Comparison of ENCODE assay signal across 11 mouse cellular contexts in genomic region chr8:123652641-123653040, GRCm38 (mm10). TPM values are rescaled to one million over a fixed set of nuclear protein-coding genes. Genes with fewer than 3 reads are reported as not detected.
DNase-seq lines count a peak whose midpoint lies in the region; ATAC-seq and TF ChIP-seq lines count a peak whose summit lies in the region.
"Had no signal": no experiment of that assay in that cellular context is flagged by ENCODE, and none has a peak within 500 bp of the region (broad histone marks: within the 10 kb centered on the region; RNA-seq: fewer than 3 reads in every experiment).

No protein-coding gene starts in this region.

- DNase-seq in cerebellum, adult 8-10 months: peak; percentile 22
- no peak for DNase-seq in cerebellum, adult 9-11 months
- no peak for DNase-seq in left cerebral cortex, adult 2 months (ENCODE audit: extremely low spot score in 1 of 2, low spot score in 2 of 2)
- DNase-seq in left cerebral cortex, postnatal 36 days (ENCODE audit: low spot score in 2 of 2): no peak
- no peak for DNase-seq in midbrain, postnatal 0 days (ENCODE audit: low spot score)
- DNase-seq in adrenal gland, postnatal 36 days: no peak
- DNase-seq in spleen, postnatal 10 days (ENCODE audit: low spot score in 2 of 2): no peak
- DNase-seq: kidney, adult 2 months had no signal

- no peak for ATAC-seq in midbrain, postnatal 0 days (ENCODE audit: low FRiP score)
- ATAC-seq: activated CD4-positive, CD25-positive, alpha-beta regulatory T cell, adult 4 months had no signal

- TF ChIP-seq CTCF in left cerebral cortex, adult 2 months (IDR thresholded peaks at IDR 0.05): peak; percentile 59
- peak; percentile 37; the same call in 1 of the 2 replicates for TF ChIP-seq CTCF in bone marrow macrophage, adult 2 months (IDR thresholded peaks at IDR 0.05; ENCODE audit: low read depth, low read length)
- TF ChIP-seq CTCF in midbrain, postnatal 0 days (IDR thresholded peaks at IDR 0.05): peak; percentile 55

- no peak overlapping the region for H3K9ac ChIP-seq in midbrain, postnatal 0 days (replicated peaks; ENCODE audit: low read length, poor library complexity, severe bottlenecking)

- H3K27ac ChIP-seq in left cerebral cortex, adult 2 months: no peak overlapping the region
- no peak overlapping the region for H3K27ac ChIP-seq in bone marrow macrophage, adult 2 months (ENCODE audit: insufficient read depth, low read depth, low read length)
- no peak overlapping the region for H3K27ac ChIP-seq in midbrain, postnatal 0 days (ENCODE audit: low read depth, low read length)

- no peaks in the 10 kb centered on the region for H3K4me1 ChIP-seq in bone marrow macrophage, adult 2 months (ENCODE audit: control insufficient read depth, insufficient read depth, low read length)
- H3K4me1 ChIP-seq in midbrain, postnatal 0 days (ENCODE audit: insufficient read depth, low read length): peaks cover 9% of the 10 kb centered on the region; the same call in 1 of the 2 replicates

- H3K4me2 ChIP-seq in midbrain, postnatal 0 days (ENCODE audit: low read depth, low read length, poor library complexity, severe bottlenecking): no peak overlapping the region

- H3K27me3 ChIP-seq in midbrain, postnatal 0 days (ENCODE audit: insufficient read depth, low read length): no peaks in the 10 kb centered on the region
- H3K27me3 ChIP-seq: heart, embryonic 12.5 days had no signal

- intact Hi-C loops in left cerebral cortex, adult 2 months (cut with DNase I): loop anchor here (1.0 to 2.0 kb wide), 2 partner anchors 116 to 132 kb away; no protein-coding TSS in a partner anchor
- intact Hi-C loops in left cerebral cortex, postnatal 36 days (cut with DNase I): loop anchor here (2.0 to 5.0 kb wide), 3 partner anchors 75 to 132 kb away; no protein-coding TSS in a partner anchor

- H3K36me3 ChIP-seq in midbrain, postnatal 0 days (ENCODE audit: insufficient read depth, low read length): peaks cover 12% of the 10 kb centered on the region

- TF ChIP-seq POLR2A in bone marrow macrophage, adult 2 months (IDR thresholded peaks at IDR 0.05; ENCODE audit: borderline replicate concordance, low read depth, low read length): no peak

- 61% methylated on average over 4 of the region's 4 CpGs for WGBS in midbrain, postnatal 0 days

- no peak overlapping the region for H3K4me3 ChIP-seq in left cerebral cortex, adult 2 months
- H3K4me3 ChIP-seq in bone marrow macrophage, adult 2 months (ENCODE audit: insufficient read depth, low read length): no peak overlapping the region
- H3K4me3 ChIP-seq in midbrain, postnatal 0 days (ENCODE audit: low read depth, low read length): no peak overlapping the region

- H3K9me3 ChIP-seq in midbrain, postnatal 0 days (ENCODE audit: low read length): no peaks in the 10 kb centered on the region
- H3K9me3 ChIP-seq: heart, embryonic 12.5 days had no signal

RNA-seq across cellular contexts. Expression of gene Rhou, which starts 1.1 kb away (rescaled TPM):
- total RNA-seq in left cerebral cortex, adult 2 months (2021): 10 to 100 TPM; 45.9 to 46.2 TPM
- total RNA-seq in left cerebral cortex, postnatal 36 days (2021): 10 to 100 TPM; 41.6 to 49.0 TPM
- 0.21 and 0.55 TPM in 2 replicates for polyA plus RNA-seq in bone marrow macrophage, adult 2 months (2012; ENCODE audit: insufficient read depth, insufficient read length, missing spikeins)
- total RNA-seq in midbrain, postnatal 0 days (2014; rRNA removed): 24.9 and 28.2 TPM in 2 replicates
- polyA plus RNA-seq in midbrain, postnatal 0 days (2015; fragmentation: Nextera tagmentation; extraction: Ambion mirVana): 7.0 and 7.1 TPM in 2 replicates
- total RNA-seq in adrenal gland, postnatal 36 days (2021): 10 to 100 TPM; 40.8 to 55.7 TPM
- polyA plus RNA-seq: activated CD4-positive, CD25-positive, alpha-beta regulatory T cell, adult 4 months had no signal
